Mouse (Mus musculus): ENCODE measurements at regions not wholly inside any gene's neighbourhood (a gene's known extent, or its start where the extent isn't known, plus 50 kb on each side); places are given as distances from the start of the nearest gene placed in this dataset.

DNA sequence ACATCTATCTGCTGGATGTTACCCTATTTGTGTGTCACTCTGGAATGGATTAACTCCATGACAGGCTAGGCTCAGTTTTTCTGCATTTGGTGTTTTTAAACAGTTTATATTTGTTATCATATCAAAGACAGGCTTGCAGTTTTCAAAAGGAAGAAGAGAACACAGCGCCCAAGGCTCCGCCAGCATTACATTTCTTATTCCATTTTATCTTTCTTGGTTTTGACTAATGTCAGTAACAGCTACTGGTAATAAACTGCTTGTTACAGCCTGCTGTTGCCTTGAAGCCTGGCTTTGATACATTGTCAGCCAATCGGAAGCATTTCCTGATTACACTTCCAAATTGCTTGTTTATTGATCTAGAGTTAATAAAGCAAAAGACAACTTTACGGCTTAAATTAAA lies 219.4 kb upstream of the Mdfic start:
- TF ChIP-seq EP300 (IDR thresholded peaks at IDR 0.05; ENCODE audit: low read depth) (no peak), CTCF (IDR thresholded peaks at IDR 0.05; ENCODE audit: low read depth) (no peak)
- Histone ChIP-seq H3K4me2 (ENCODE audit: low read depth, low read length) (no peak overlapping the region), H3K4me1 (ENCODE audit: insufficient read depth) (no peaks in the 10 kb centered on the region), H3K9me3 (ENCODE audit: low read length) (no peaks in the 10 kb centered on the region), H3K9ac (replicated peaks) (no peak overlapping the region), H3K27me3 (ENCODE audit: insufficient read depth, low read length) (no peaks in the 10 kb centered on the region), H3K27ac (ENCODE audit: low read depth) (no peak overlapping the region), H3K36me3 (replicated peaks; ENCODE audit: insufficient read depth, low read length) (no peaks in the 10 kb centered on the region), H3K4me3 (ENCODE audit: low read depth, low read length) (no peak overlapping the region)
- ATAC-seq (no peak), DNase-seq (no peak)
- WGBS (ENCODE audit: insufficient replicate concordance) = 65% methylated on average over 4 of the region's 4 CpGs

DNA sequence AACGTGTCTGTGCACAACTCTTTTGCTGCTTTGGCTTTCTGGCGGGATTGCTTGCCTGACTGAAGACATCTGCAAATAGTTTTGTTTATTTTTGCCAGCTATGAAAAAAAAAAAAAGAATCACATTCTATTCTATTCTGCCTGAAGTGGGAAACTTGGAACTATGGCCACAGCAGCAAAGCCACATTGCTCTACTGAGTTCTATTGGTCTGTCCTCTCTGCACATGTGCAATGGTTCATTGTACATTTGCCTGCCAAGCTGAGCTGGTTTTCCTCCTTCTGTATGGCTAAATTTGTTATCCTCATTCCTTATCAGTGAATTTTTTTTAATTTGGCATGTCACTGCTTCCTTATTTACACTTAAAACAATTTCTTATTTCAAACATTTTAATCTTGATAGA lies 211.1 kb upstream of the Mdfic start:
- Histone ChIP-seq H3K27me3 (ENCODE audit: insufficient read depth, low read length) (no peaks in the 10 kb centered on the region), H3K4me2 (ENCODE audit: low read depth, low read length) (no peak overlapping the region), H3K9ac (replicated peaks) (no peak overlapping the region), H3K27ac (ENCODE audit: low read depth) (no peak overlapping the region), H3K4me3 (ENCODE audit: low read depth, low read length) (no peak overlapping the region), H3K36me3 (replicated peaks; ENCODE audit: insufficient read depth, low read length) (no peaks in the 10 kb centered on the region), H3K9me3 (ENCODE audit: low read length) (no peaks in the 10 kb centered on the region), H3K4me1 (ENCODE audit: insufficient read depth) (no peaks in the 10 kb centered on the region)
- TF ChIP-seq EP300 (IDR thresholded peaks at IDR 0.05; ENCODE audit: low read depth) (no peak), CTCF (IDR thresholded peaks at IDR 0.05; ENCODE audit: low read depth) (no peak)
- 61% methylated on average over 2 of the region's 2 CpGs for WGBS (ENCODE audit: insufficient replicate concordance)
- ATAC-seq = no peak
- no peak for DNase-seq

DNA sequence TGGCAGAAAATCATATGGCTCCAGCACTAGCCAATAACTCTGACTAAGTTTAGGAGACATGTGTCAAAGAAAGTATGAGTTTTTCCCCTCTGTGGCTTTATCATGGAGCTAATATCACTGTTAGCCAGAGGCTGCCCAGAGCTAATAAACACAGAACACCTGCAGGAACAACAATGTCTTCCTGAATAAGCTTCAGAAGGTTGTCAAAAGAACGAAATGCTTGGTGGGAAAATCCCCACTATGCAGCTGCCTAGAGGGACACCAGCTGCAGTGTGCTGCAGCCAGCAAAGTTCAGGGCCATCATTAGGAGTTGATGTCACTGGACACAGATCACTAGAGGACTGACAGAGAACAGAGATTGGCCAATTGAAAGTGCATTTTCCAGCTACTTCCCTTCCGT lies 183.2 kb upstream of the Mdfic start:
- TF ChIP-seq EP300 (IDR thresholded peaks at IDR 0.05; ENCODE audit: low read depth) (no peak), CTCF (IDR thresholded peaks at IDR 0.05; ENCODE audit: low read depth) (no peak)
- WGBS (ENCODE audit: insufficient replicate concordance) = 63% methylated on average over 2 of the region's 2 CpGs
- Histone ChIP-seq H3K9me3 (ENCODE audit: low read length) (no peaks in the 10 kb centered on the region), H3K27ac (ENCODE audit: low read depth) (no peak overlapping the region), H3K9ac (replicated peaks) (no peak overlapping the region), H3K4me2 (ENCODE audit: low read depth, low read length) (no peak overlapping the region), H3K27me3 (ENCODE audit: insufficient read depth, low read length) (no peaks in the 10 kb centered on the region), H3K36me3 (replicated peaks; ENCODE audit: insufficient read depth, low read length) (no peaks in the 10 kb centered on the region), H3K4me3 (ENCODE audit: low read depth, low read length) (no peak overlapping the region), H3K4me1 (ENCODE audit: insufficient read depth) (no peaks in the 10 kb centered on the region)
- DNase-seq = no peak
- ATAC-seq = no peak

DNA sequence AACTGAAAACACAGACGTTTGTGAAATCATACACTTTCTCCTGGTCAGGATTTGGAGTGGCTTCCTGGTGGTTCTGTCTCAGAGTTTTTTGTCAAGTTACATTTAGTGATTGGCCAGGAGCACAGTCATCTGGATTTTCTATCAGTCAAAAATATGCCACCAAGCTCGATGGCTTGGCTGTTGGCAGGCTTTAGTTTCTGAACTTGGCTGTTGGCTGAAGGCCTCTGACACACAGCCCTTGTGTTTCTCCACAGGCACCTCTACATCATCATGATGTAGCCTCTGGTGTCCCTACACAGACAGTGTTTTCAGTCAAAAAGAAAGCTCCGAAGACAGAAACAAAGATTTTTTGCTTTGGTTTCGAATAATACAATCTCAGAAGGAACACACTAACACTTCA lies 178.5 kb upstream of the Mdfic start:
- no peak overlapping the region for H3K4me3 ChIP-seq (ENCODE audit: low read depth, low read length)
- ATAC-seq (no peak), DNase-seq (no peak)
- no peaks in the 10 kb centered on the region for H3K36me3 ChIP-seq (replicated peaks; ENCODE audit: insufficient read depth, low read length)
- TF ChIP-seq EP300 (IDR thresholded peaks at IDR 0.05; ENCODE audit: low read depth) = no peak
- no peak for TF ChIP-seq CTCF (IDR thresholded peaks at IDR 0.05; ENCODE audit: low read depth)
- no peaks in the 10 kb centered on the region for H3K27me3 ChIP-seq (ENCODE audit: insufficient read depth, low read length)
- H3K4me2 ChIP-seq (ENCODE audit: low read depth, low read length) = no peak overlapping the region
- no peak overlapping the region for H3K27ac ChIP-seq (ENCODE audit: low read depth)
- H3K4me1 ChIP-seq (ENCODE audit: insufficient read depth) = no peaks in the 10 kb centered on the region
- H3K9me3 ChIP-seq (ENCODE audit: low read length) = no peaks in the 10 kb centered on the region
- no peak overlapping the region for H3K9ac ChIP-seq (replicated peaks)
- WGBS (ENCODE audit: insufficient replicate concordance) = 66% methylated on average over 4 of the region's 4 CpGs

DNA sequence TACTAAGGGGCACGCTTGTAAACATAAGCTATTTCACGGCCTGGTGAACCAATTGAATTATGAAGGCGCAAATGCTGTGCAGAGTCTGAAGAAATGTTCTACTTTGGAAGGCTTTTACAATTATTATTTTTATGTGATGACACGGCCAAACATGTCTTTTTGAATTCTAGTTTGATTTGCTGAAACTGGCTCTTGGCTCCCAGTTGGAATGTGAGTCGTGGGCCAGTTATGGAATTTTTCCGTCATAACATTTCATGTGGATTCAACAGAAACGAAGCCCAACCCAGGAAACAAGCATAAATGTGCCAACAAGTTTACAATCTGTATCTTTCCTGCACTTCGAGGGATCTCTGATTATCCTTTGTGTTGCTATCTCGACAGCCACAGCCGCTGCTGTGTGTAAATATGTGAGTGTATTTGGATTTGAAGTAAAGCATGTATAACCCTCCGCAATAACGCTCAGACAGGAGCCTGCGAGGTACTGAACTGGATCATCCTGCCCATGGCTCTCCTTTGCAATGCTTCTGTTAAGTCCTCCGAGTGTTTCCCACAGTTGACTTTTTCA lies 176.9 kb upstream of the Mdfic start:
- ATAC-seq = no peak
- no peaks in the 10 kb centered on the region for H3K36me3 ChIP-seq (replicated peaks; ENCODE audit: insufficient read depth, low read length)
- H3K4me3 ChIP-seq (ENCODE audit: low read depth, low read length) = no peak overlapping the region
- TF ChIP-seq CTCF (IDR thresholded peaks at IDR 0.05; ENCODE audit: low read depth) (no peak), EP300 (IDR thresholded peaks at IDR 0.05; ENCODE audit: low read depth) (no peak)
- H3K4me1 ChIP-seq (ENCODE audit: insufficient read depth) = no peaks in the 10 kb centered on the region
- no peak overlapping the region for H3K4me2 ChIP-seq (ENCODE audit: low read depth, low read length)
- no peak overlapping the region for H3K9ac ChIP-seq (replicated peaks)
- H3K27me3 ChIP-seq (ENCODE audit: insufficient read depth, low read length) = no peaks in the 10 kb centered on the region
- no peaks in the 10 kb centered on the region for H3K9me3 ChIP-seq (ENCODE audit: low read length)
- WGBS (ENCODE audit: insufficient replicate concordance) = 80% methylated on average over 14 of the region's 14 CpGs
- no peak for DNase-seq
- H3K27ac ChIP-seq (ENCODE audit: low read depth) = no peak overlapping the region

DNA sequence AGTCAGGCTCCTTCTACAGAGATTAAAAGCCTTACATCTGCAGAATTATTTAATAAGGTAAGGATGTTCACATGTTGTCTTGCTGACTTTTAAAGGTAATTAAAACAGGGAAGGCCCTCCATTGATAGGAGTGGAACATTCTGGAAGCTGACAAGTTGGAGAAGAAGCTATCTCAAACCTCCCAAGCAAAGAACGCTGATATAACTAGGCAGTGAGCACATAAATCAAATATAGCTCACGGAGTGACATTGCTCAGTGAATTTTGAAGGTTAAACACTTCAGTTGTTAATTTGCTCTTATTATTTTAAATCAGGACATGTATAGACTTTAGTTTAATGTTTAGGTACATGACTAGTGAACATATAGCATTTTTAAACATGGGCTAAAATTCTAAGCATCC lies 171.6 kb upstream of the Mdfic start:
- no peaks in the 10 kb centered on the region for H3K36me3 ChIP-seq (replicated peaks; ENCODE audit: insufficient read depth, low read length)
- no peaks in the 10 kb centered on the region for H3K4me1 ChIP-seq (ENCODE audit: insufficient read depth)
- no peak for TF ChIP-seq EP300 (IDR thresholded peaks at IDR 0.05; ENCODE audit: low read depth)
- TF ChIP-seq CTCF (IDR thresholded peaks at IDR 0.05; ENCODE audit: low read depth) = no peak
- no peak overlapping the region for H3K4me2 ChIP-seq (ENCODE audit: low read depth, low read length)
- ATAC-seq (no peak), DNase-seq (no peak)
- H3K27me3 ChIP-seq (ENCODE audit: insufficient read depth, low read length) = no peaks in the 10 kb centered on the region
- no peak overlapping the region for H3K4me3 ChIP-seq (ENCODE audit: low read depth, low read length)
- H3K9me3 ChIP-seq (ENCODE audit: low read length) = no peaks in the 10 kb centered on the region
- no peak overlapping the region for H3K27ac ChIP-seq (ENCODE audit: low read depth)
- no peak overlapping the region for H3K9ac ChIP-seq (replicated peaks)
- WGBS (ENCODE audit: insufficient replicate concordance) = 82% methylated on average over 2 of the region's 2 CpGs

DNA sequence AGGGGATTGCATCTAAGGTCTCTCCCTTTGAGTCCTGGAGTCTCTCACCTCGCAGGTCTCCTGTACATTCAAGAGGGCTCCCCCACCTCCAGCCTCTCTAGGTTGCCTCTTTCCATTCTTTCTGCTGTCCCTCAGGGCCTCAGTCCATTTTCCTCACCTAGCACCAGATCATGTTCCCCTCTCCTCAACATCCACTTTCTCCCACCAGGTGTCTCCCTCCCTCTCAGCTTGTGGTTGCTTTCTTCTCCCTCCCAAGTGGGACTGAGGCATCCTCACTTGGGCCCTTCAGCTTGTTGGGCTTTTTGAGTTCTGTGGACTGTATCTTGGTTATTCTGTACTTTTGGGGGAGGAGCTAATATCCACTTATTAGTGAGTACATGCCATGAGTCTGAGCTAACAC lies 127.7 kb upstream of the Mdfic start:
- WGBS (ENCODE audit: insufficient replicate concordance) = 45% methylated on average over 1 of the region's 1 CpGs
- no peaks in the 10 kb centered on the region for H3K4me1 ChIP-seq (ENCODE audit: insufficient read depth)
- no peak overlapping the region for H3K4me3 ChIP-seq (ENCODE audit: low read depth, low read length)
- no peak overlapping the region for H3K27ac ChIP-seq (ENCODE audit: low read depth)
- no peak for ATAC-seq
- H3K9me3 ChIP-seq (ENCODE audit: low read length) = no peaks in the 10 kb centered on the region
- no peak for TF ChIP-seq EP300 (IDR thresholded peaks at IDR 0.05; ENCODE audit: low read depth)
- TF ChIP-seq CTCF (IDR thresholded peaks at IDR 0.05; ENCODE audit: low read depth) = peak; percentile 30
- DNase-seq = no peak
- no peaks in the 10 kb centered on the region for H3K36me3 ChIP-seq (replicated peaks; ENCODE audit: insufficient read depth, low read length)
- H3K9ac ChIP-seq (replicated peaks) = no peak overlapping the region
- no peak overlapping the region for H3K4me2 ChIP-seq (ENCODE audit: low read depth, low read length)
- H3K27me3 ChIP-seq (ENCODE audit: insufficient read depth, low read length) = no peaks in the 10 kb centered on the region

Measured in liver, postnatal 0 days (tissue).